Mouse (Mus musculus) hindbrain, embryonic 11.5 days (tissue): Measurements from ENCODE around the gene Hecw1. TPM values are rescaled to one million over a fixed set of nuclear protein-coding genes. Genes with fewer than 3 reads are reported as not detected.
"Not testable (repeated sequence)": the region's sequence is repeated elsewhere in the genome, so short reads cannot be mapped to it uniquely, and the experiment has no call there.

Experiments used
- ATAC-seq: fragments of 200-750 bp; cut with Nextera tagmentation; 2 replicates; pipeline ENCODE4 v1.8.0; 2017; ENCODE audit warnings: mild to moderate bottlenecking, moderate TSS enrichment, moderate library complexity; ENCODE audit not compliant: low FRiP score
- DNase-seq: peaks from one replicate; pipeline ENCODE4 v3.0.0-alpha.2; 2015; ENCODE audit warnings: low spot score
- H3K27ac ChIP-seq: fragments of 300-500 bp; sonication (generic); 2 replicates; pipeline ENCODE4 v1.5.1; 2014; ENCODE audit warnings: mild to moderate bottlenecking, low read depth, low read length
- H3K27me3 ChIP-seq: fragments of 300-500 bp; sonication (generic); 2 replicates; pipeline ENCODE4 v1.6.1; 2014; ENCODE audit warnings: mild to moderate bottlenecking, low read length, moderate library complexity, mixed read lengths; ENCODE audit not compliant: control insufficient read depth, insufficient read depth
- H3K36me3 ChIP-seq: fragments of 300-500 bp; sonication (generic); 2 replicates; pipeline ENCODE4 v1.6.1; 2014; ENCODE audit warnings: mild to moderate bottlenecking, low read length, moderate library complexity, mixed read lengths; ENCODE audit not compliant: control insufficient read depth, insufficient read depth
- H3K4me1 ChIP-seq: fragments of 300-500 bp; sonication (generic); replicated peaks from 2 replicates; pipeline ENCODE4 v1.6.1; 2014; ENCODE audit warnings: low read length, mixed read lengths; ENCODE audit not compliant: control insufficient read depth, insufficient read depth
- H3K4me2 ChIP-seq: fragments of 300-500 bp; sonication (generic); replicated peaks from 2 replicates; pipeline ENCODE4 v1.6.1; 2014; ENCODE audit warnings: mild to moderate bottlenecking, low read depth, low read length
- H3K4me3 ChIP-seq: fragments of 300-500 bp; sonication (generic); 2 replicates; pipeline ENCODE4 v1.5.1; 2014; ENCODE audit warnings: low read depth, low read length
- H3K9ac ChIP-seq: fragments of 300-500 bp; sonication (generic); 2 replicates; pipeline ENCODE4 v1.6.1; 2014; ENCODE audit warnings: low read depth, low read length
- H3K9me3 ChIP-seq: fragments of 300-500 bp; sonication (generic); 2 replicates; pipeline ENCODE4 v1.6.1; 2016; ENCODE audit warnings: low read length; ENCODE audit not compliant: control insufficient read depth
- WGBS: fragments of 180-500 bp; shearing (Covaris S2); extraction: QIAGEN DNeasy Blood & Tissue Kit; methylation state at CpG from one replicate; pipeline ENCODE4 v1.1.7; 2014; 5-methylcytosine and 5-hydroxymethylcytosine counted together
- polyA plus RNA-seq: library from polyadenylated mRNA; unstranded; fragments of >200 nt; fragmentation: Nextera tagmentation; extraction: Ambion mirVana; gene quantifications from 2 replicates; pipeline ENCODE4 v1.2.1, GENCODE M21; 2014

Gene Hecw1
- polyA plus RNA-seq, 1 experiment from 2014 or later: 12.8 TPM

DNA sequence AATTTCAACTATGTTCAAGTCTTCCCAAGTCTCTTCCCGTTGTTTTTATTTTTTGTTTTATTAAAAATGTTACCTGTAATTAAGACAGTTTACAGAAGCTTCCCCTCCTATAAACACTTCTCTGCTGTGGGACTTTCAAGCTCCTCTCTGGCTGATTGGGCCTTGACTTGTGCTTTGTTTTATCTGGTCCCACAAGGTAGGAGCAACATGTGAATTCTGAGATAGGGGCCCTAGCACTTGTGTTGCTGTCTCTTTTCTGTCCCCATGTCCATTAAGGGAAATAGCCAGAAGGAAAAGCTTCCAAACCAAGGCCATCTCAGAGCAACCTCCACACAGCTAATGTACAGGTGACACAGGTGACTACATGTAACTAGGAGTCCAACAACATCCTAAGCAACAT, 218.9 kb downstream of the Hecw1 start:
- H3K36me3 ChIP-seq: no peaks in the 10 kb centered on the region
- H3K4me2 ChIP-seq: no peak overlapping the region
- no peaks in the 10 kb centered on the region for H3K4me1 ChIP-seq
- no peaks in the 10 kb centered on the region for H3K9me3 ChIP-seq
- no peak overlapping the region for H3K4me3 ChIP-seq
- H3K9ac ChIP-seq: no peak overlapping the region
- no peak overlapping the region for H3K27ac ChIP-seq
- ATAC-seq: no peak
- WGBS: 83% methylated on average over 1 of the region's 1 CpGs
- DNase-seq: no peak
- no peaks in the 10 kb centered on the region for H3K27me3 ChIP-seq

DNA sequence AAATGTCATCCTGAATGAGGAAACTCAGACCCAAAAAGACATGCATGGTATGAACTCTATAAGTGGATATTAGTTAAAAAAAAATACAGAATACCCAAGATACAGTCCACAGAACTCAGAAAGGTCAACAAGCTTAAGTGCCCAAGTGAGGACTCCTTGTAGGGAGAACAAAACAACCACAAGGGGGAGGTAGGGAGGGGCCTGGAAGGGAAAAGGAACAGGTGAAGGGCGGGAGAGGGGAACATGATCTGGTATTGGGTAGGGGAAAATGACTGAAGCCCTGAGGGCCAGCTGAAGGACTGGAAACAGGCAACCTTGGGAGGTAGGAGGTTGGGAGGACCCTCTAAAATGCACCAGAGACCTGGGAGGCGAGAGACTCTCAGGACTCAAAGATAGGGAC, 220.1 kb downstream of the Hecw1 start:
- Histone ChIP-seq H3K36me3 (no peaks in the 10 kb centered on the region), H3K27ac (no peak overlapping the region), H3K4me1 (no peaks in the 10 kb centered on the region), H3K4me2 (no peak overlapping the region), H3K9ac (no peak overlapping the region), H3K9me3 (no peaks in the 10 kb centered on the region), H3K4me3 (no peak overlapping the region), H3K27me3 (no peaks in the 10 kb centered on the region)
- ATAC-seq (no peak), DNase-seq (no peak)
- WGBS: 73% methylated on average over 2 of the region's 2 CpGs

DNA sequence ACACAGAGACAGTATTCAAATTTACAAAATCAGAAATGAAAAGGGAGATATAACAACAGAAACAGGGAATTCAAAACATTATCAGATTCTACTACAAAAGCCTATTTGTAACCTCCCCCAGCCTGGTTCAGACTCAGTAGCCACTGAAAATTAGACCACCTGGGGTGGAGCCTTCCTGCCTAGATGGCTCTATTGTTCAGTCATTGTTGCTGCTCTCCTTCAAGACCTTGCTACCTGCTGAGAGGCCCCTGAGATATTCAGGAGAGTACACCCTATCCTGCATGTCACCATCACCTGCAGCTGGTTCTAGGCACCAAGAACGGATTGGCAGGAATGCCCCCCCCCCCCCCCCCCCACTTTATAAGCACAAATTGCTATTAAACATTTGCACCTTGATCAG, 233.0 kb downstream of the Hecw1 start:
- no peaks in the 10 kb centered on the region for H3K9me3 ChIP-seq
- ATAC-seq: no peak
- H3K4me3 ChIP-seq: no peak overlapping the region
- whole genome bisulfite sequencing: no CpG with 5 or more reads among the region's 1 CpGs
- no peak overlapping the region for H3K9ac ChIP-seq
- H3K4me1 ChIP-seq: no peaks in the 10 kb centered on the region
- no peaks in the 10 kb centered on the region for H3K36me3 ChIP-seq
- no peak for DNase-seq
- H3K4me2 ChIP-seq: no peak overlapping the region
- no peaks in the 10 kb centered on the region for H3K27me3 ChIP-seq
- H3K27ac ChIP-seq: no peak overlapping the region

- Histone ChIP-seq H3K9me3 (no peaks in the 10 kb centered on the region), H3K4me1 (no peaks in the 10 kb centered on the region), H3K27ac (no peak overlapping the region), H3K4me2 (no peak overlapping the region), H3K4me3 (no peak overlapping the region), H3K9ac (no peak overlapping the region), H3K36me3 (no peaks in the 10 kb centered on the region), H3K27me3 (no peaks in the 10 kb centered on the region)
- no peak for ATAC-seq
- no peak for DNase-seq
Measured at GRCm38 (mm10) chr13:14271476-14271875, 251.6 kb downstream of the Hecw1 start.

DNA sequence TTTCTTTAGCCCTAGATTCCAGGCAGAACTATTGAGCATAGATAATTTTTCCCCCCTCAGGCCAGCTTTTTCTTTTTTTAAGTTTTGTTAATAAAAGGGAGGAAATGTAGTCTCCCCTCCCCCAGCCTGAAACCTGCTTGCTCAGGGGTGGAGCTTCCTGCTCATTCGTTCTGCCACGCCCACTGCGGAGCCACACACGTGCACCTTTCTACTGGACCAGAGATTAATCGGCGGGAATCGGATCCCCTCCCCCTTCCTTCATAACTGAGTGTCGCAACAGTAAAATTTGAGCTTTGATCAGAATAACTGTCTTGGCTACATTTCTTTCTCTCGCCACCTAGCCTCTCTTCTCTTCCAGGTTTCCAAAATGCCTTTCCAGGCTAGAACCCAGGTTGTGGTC, 262.1 kb downstream of the Hecw1 start:
- H3K4me2 ChIP-seq, H3K27me3 ChIP-seq, H3K9me3 ChIP-seq, H3K4me1 ChIP-seq, DNase-seq, H3K27ac ChIP-seq, H3K36me3 ChIP-seq, ATAC-seq, H3K9ac ChIP-seq, H3K4me3 ChIP-seq: not testable (repeated sequence)
- 34% methylated on average over 8 of the region's 9 CpGs for WGBS

DNA sequence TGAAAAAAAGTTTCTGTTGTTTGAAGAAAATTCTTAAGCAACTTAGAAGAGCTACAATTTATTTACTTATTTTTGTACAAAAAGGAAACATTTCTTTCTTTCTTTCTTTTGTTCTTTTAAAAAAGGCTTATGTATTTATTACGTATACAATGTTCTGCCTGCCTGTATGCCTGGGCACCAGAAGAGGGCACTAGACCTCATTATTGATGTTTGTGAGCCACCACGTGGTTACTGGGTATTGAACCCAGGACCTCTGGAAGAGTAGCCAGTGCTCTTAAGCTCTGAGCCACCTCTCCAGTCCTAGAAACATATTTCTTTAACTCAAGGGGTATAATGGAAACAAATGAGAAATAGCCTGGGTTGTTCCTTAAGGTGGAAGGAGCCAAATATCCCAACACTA, 277.1 kb downstream of the Hecw1 start:
- no peak overlapping the region for H3K4me3 ChIP-seq
- H3K9me3 ChIP-seq: no peaks in the 10 kb centered on the region
- no peak overlapping the region for H3K27ac ChIP-seq
- DNase-seq: no peak
- 49% methylated on average over 2 of the region's 2 CpGs for WGBS
- H3K4me2 ChIP-seq: no peak overlapping the region
- no peaks in the 10 kb centered on the region for H3K27me3 ChIP-seq
- ATAC-seq: no peak
- H3K9ac ChIP-seq: no peak overlapping the region
- H3K4me1 ChIP-seq: no peaks in the 10 kb centered on the region
- H3K36me3 ChIP-seq: no peaks in the 10 kb centered on the region

- DNase-seq (no peak), ATAC-seq (no peak)
- H3K4me2 ChIP-seq: no peak overlapping the region
- H3K9me3 ChIP-seq: no peaks in the 10 kb centered on the region
- H3K27me3 ChIP-seq: no peaks in the 10 kb centered on the region
- H3K9ac ChIP-seq: no peak overlapping the region
- 88% methylated on average over 3 of the region's 3 CpGs for WGBS
- no peak overlapping the region for H3K4me3 ChIP-seq
- H3K4me1 ChIP-seq: no peaks in the 10 kb centered on the region
- H3K36me3 ChIP-seq: no peaks in the 10 kb centered on the region
- H3K27ac ChIP-seq: no peak overlapping the region
Measured at GRCm38 (mm10) chr13:14179669-14180068, 343.4 kb downstream of the Hecw1 start.

DNA sequence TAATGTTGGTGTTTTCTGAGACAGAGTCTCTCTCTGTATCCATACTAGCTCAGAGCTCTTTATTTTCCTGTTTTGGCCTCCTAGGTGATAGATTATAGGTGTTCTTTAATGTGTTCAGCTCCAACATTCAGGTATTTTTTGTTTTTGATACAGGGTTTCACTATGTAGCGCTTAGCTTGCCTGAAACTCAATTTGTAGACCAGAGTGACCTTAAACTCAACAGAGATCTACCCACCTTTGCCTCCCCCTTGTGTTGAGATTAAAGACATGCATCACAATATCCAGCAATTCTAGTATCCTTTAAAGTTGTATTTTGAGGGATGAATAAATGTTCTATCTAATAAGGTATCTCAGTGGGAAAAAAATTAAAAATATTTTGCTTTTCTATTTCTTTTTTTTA, 345.0 kb downstream of the Hecw1 start:
- whole genome bisulfite sequencing: 96% methylated on average over 1 of the region's 1 CpGs
- Histone ChIP-seq H3K4me3 (no peak overlapping the region), H3K27me3 (no peaks in the 10 kb centered on the region), H3K4me1 (no peaks in the 10 kb centered on the region), H3K9ac (no peak overlapping the region), H3K4me2 (no peak overlapping the region), H3K9me3 (no peaks in the 10 kb centered on the region), H3K27ac (no peak overlapping the region), H3K36me3 (no peaks in the 10 kb centered on the region)
- no peak for DNase-seq
- ATAC-seq: no peak
